Mouse (Mus musculus) urinary bladder, postnatal 10 days (tissue): ENCODE results near the gene Gm20605.

Experiments used
- DNase-seq: peaks from one replicate; pipeline ENCODE4 v3.0.0; 2022; ENCODE audit warnings: low spot score

The Gm20605 gene

GRCm38 (mm10) chr5:137690531-137690930 is 61.6 kb downstream of the Gm20605 start:
- DNase-seq: no peak

GRCm38 (mm10) chr5:137691881-137692280 is 62.9 kb downstream of the Gm20605 start:
- DNase-seq: no peak
